Mouse (Mus musculus) ovary, postnatal 10 days (tissue): ENCODE data around the gene Plagl2.

Experiments used
- DNase-seq: peaks from one replicate; pipeline ENCODE4 v3.0.0; 2022; ENCODE audit warnings: low spot score

The Plagl2 gene

GRCm38 (mm10) chr2:153191242-153191641, 50.0 kb downstream of the Plagl2 start:
- DNase-seq, result no peak

- DNase-seq, result no peak
Measured at GRCm38 (mm10) chr2:153187848-153188247, 53.4 kb downstream of the Plagl2 start.

DNA sequence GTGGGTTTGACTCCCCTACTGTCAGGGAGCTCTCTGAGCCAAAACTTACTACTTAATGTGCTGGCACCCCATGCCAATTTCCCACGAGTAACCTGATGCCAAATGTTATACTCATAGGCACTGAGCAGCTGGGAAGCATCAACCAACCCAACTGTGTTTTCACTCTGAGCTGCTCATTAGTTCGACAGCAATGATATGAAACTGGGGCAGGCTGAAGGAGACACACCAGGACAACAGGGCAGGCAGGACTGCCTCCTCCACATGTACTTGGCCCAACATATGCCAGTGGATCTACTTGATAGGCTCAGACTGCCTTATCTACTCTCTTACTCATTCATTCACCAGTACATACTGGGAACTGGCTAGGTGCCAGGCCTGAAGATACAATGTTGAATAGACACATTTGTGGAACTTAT, 55.0 kb downstream of the Plagl2 start:
- no peak for DNase-seq

DNA sequence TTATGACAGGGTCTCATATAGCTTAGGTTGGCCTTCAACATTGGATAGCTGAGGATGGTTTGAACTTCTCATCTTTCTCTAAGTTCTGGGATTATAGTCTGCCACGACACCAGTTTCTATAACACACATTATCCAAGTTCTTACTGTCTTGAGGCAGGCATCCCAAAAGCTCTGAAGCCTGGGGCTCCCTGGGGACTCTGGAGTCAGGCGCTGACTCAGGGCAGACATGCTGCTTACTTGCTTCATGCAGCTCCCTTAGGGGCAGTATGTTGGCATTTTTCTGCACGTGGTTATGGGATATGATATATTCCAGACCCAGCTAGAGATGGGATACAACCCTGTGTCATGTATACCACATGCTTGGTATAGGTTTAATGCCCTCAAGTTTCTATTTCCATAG, 61.3 kb downstream of the Plagl2 start:
- no peak for DNase-seq

GRCm38 (mm10) chr2:153179126-153179860, 61.9 kb downstream of the Plagl2 start:
- no peak for DNase-seq
